Mouse (Mus musculus) spleen, embryonic (tissue): ENCODE measurements around the gene Ctnna2.

Experiments
- CTCF ChIA-PET: fragments of 350-600 bp; sonication (Branson Sonifier 250); formaldehyde crosslinking; loops from one replicate; lab custom pipeline; 2022; lab: Charles Lee

The Ctnna2 gene

GRCm38 (mm10) chr6:77827526-77827925 is 152.0 kb downstream of the Ctnna2 start:
- CTCF ChIA-PET, result no interaction called here

GRCm38 (mm10) chr6:77817116-77817515 is 162.4 kb downstream of the Ctnna2 start:
- CTCF ChIA-PET, result no interaction called here

DNA sequence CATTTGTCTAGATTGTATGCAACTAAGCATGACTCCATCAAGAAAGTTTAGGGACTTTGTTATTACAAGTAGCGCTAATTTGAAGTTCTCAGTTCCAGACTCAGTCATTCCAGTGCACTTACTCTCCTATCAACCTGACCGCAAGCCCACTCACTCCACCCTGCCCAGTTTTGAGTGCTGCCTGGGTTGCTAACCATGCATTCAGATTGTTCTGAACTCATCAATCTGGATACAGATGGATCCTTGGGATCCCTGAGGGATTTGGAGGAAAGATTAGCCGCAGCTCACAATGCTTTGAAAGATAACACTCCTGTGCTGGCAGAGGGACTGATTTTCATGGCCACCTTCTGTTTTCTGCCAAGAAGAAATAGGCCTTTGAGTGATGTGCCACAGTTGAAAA is 168.5 kb downstream of the Ctnna2 start:
- CTCF ChIA-PET, result no interaction called here

DNA sequence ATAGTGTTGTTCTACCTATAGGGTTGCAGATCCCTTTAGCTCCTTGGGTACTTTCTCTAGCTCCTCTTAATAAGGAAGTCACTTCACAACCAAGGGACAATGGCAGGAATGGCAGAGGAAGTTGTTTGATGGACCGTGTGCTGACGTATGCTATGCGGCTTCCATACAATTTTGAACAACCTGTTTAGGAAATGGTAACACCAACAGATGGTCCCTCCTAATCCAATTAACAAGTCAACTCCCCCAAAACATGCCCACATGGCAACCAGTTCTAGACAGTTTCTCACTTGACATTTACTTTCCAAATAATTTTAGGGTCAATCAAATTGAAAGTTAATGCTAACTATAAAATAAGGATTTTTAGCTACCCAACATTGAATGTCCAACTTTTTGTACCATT is 176.9 kb downstream of the Ctnna2 start:
- CTCF ChIA-PET, result no interaction called here

DNA sequence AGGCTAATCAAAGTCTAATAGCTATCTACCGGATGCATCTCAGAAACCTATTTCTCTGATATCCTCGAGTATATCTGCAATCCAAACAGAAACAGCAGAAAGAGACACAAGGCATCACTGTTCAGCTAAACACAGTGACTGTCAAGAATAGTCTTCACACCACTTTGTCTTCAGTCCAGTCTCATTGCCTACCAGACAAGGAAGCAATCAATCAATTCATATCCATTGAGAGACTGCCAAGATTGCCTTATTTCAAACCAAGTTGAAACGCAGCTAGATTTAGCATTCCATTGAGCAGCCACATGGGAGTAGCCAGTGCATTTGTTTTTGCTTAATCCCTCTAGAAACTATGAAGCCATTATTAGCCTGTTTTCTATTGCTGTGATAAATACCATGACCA is 196.2 kb downstream of the Ctnna2 start:
- CTCF ChIA-PET, result no interaction called here

DNA sequence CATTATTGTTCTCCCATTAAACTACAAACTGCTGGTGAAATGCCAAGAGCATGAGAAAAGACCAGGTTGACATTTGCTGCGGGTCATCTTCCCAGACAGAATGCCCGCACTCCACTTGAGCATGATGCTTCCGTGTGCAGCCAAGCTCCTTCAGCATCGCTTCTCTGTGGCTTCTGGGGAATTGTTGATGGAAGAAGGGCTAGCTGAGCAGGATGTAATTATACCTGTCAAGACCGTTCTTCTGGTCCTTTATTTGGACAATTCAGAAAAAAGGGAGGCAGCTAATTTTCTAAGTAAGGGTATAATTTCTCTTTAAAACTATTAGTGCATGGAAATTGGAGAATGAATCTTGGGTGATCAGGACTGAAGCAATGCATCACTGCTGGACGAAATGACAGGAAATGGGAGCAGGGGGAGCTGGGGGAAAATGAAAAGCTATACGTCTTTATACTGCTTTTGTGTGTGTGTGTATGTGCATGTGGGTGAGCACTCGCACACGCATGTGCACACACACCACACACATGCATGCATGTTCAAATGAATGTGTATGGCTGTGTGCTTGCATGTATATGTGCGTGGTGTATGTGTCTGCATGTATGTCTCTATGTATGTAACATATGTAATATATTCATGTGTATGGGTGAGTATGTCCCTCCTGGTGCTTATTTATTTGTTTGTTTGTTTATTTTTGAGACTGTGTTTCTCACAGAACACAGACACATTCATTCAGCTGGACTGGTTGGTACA is 211.0 kb downstream of the Ctnna2 start:
- CTCF ChIA-PET, result no interaction called here

DNA sequence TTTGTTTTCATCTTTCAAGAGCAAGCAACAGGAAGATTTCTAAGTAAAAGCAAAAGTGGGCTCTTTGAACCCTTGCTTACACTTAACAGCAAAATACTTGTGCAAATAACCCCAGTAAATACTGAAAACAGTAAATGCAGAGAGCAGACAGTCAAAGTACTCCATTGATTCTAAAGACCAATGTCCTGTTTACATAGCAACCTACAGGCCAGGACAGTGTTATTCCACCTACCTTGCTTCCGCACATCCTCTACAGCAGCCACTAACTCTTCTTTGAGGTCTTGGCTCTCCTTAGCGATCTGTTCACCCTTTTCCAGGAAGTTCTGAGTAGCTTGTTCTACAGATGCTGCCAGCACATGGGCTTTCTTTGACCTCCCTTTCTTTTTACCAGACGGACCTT is 221.3 kb downstream of the Ctnna2 start:
- CTCF ChIA-PET, result no interaction called here

GRCm38 (mm10) chr6:77745426-77745825 is 234.1 kb downstream of the Ctnna2 start:
- CTCF ChIA-PET, result no interaction called here

DNA sequence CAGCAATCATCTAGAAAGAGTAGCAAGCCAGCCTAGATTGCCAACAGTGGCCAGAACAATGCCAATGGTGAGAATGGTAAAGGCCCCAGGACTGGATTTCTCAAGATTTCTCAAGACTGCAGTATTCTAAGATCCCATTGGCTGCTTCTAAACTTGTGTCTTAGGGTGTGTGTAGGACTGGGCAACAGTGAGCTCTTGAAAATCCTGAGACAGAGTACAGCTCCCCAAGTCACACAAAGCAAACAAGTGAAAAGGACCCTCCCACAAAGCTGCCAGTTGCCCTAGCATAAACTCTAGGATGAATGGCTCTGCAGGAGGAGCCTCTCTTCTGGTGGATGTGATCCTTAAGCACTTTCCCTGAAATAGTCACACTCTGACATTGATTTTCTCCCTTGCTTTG is 235.8 kb downstream of the Ctnna2 start:
- CTCF ChIA-PET, result no interaction called here

DNA sequence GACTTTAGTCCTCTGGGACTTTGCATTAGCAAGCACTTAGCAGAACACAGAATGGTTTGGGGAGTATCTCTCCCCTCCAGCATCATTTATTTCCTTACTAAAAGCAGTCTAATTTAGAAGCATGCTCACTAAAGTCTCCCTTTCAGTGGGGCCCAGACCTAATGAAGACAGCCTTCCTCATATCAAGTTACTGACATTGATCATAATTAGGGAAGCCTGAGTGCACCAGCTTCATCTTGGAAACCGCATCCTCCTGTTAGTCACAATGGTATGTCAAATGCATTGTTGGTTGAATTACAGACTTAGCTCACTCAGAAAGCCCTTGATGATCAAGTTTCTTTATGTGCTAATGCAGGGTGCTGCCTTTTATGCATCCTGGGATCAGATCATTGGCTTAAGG is 236.5 kb downstream of the Ctnna2 start:
- CTCF ChIA-PET, result no interaction called here

DNA sequence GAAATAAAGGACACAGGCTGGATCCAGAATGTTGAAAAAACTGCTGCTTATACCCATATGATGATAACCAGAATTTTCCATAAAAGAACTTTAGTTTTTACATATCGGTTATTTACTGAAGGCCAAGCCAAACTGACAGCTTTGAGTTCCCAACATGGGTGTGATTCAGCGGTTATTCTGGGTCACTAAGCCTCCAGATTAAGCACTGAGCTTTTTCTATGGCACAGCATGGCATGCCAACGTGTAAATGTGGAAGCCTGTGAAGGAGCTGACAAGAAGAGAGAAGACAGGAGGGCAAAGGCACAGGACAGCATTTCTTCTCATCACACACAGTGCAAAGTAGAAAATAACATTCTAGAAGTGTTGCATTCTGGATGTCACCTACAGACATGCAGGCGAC is 240.9 kb downstream of the Ctnna2 start:
- CTCF ChIA-PET, result no interaction called here

DNA sequence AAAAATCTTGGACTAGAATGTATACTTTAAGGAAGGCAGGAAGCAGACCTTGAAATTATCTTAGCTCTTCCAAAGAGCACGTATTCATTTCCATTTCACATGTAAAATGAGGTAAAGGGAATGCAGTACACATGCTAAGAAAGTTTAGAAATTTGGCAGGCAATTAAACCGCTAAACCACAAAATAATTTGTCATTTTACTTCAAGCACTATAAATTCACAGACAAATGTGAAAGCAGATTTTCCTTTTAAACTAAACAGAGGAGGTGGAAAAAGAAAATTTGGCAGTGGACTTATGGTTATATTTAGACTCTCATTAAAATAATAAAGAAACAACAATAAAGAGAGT is 254.6 kb downstream of the Ctnna2 start:
- CTCF ChIA-PET, result no interaction called here

DNA sequence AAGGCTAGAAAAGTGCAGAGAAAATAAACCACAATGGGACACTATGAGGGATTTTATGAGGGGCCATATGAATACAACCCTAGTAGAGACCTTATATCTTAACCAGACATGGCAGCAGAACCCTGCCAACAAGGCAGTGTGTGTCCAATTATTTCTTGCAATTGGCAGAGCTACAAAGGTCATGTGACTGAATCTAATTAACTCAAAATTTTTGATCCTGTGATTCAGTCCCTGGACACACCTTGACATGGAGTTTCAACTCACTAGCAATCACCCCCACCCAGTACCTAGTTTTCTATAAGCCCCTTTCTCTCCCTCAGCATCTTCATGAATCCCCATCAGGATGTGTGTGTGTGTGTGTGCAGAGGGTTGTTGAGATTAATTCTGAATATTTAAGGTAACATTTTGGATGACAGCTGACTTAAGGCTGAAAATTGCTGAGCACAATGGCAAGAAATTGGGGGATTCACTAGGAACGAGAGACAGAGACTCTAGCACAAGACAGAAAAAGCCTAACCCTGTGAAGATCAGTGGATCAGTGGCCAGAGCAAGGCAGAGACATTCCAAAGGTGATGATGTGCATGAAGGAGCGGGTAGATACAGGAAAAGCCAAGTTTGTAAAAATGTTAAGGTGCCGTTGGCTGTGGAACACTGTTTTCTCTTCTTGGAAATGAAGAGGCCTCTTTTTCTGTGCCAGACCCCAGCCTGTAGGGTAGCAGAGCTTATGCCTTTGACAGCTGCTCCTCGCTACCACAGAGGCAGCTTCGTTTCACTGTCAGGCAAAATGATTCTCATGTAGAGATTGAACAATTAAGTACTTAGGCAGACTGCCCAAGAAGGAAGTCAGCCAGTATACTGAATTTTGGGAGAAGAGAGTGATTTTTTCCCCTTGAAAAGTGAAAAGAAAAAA is 255.2 kb downstream of the Ctnna2 start:
- CTCF ChIA-PET, result no interaction called here

DNA sequence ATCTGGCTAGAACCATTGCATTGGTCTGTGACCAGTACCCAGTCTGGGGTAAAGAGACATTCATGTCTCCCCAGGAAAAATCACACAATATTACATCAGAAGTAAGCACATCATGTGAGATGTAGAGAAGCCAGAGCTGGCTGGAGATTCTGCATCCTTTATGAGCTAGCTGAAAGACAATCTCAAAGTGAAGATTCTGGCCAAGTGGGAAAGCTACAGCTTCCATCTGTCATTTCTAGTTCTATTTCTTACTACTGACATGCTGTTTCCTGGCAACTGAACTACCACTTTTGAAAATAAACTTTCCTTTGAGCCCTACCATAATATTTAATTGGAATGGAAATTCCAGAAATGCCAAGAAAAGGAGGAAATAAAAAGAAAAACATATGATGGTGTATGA is 285.4 kb downstream of the Ctnna2 start:
- CTCF ChIA-PET, result no interaction called here

- CTCF ChIA-PET, result no interaction called here
Observed at GRCm38 (mm10) chr6:77687173-77687572, 292.3 kb downstream of the Ctnna2 start.

- CTCF ChIA-PET, result no interaction called here
Observed at GRCm38 (mm10) chr6:77650127-77650526, 329.4 kb downstream of the Ctnna2 start.

DNA sequence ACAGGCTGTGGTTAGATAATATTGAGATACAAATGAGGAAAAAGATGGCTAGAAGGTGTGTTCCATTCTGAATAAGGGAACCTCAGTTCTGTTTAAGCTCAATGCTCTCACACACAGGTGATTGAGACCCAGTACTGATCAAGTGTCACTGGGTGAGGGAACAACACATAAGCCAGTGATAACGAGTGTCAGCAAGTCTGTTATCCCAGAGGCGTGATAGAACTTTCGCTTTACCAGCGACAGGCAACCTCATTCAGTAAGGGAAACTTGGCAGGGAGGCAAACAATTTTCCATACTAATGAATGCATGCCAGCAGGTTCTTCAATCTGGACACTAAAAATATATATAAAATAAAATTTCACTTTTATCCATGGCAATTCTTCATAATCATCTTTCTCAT is 334.9 kb downstream of the Ctnna2 start:
- CTCF ChIA-PET, result no interaction called here

DNA sequence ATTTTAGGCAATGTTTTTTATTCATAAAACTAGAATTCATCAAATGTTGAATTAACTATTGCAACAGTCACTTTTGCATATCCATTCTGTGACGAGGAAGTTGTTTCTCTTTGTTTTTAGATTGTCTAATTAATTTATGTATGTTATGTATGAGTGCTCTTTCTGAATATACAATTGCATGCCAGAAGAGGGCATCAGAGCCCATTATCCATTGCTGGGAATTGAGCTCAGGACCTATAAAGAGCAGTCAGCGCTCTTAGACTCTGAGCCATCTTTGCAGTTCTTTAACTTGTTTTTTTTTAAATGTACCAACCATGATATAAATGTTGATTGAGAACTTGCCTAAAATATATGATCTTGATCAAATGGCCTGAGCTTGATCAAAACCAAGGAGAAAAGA is 340.7 kb downstream of the Ctnna2 start:
- CTCF ChIA-PET, result no interaction called here

DNA sequence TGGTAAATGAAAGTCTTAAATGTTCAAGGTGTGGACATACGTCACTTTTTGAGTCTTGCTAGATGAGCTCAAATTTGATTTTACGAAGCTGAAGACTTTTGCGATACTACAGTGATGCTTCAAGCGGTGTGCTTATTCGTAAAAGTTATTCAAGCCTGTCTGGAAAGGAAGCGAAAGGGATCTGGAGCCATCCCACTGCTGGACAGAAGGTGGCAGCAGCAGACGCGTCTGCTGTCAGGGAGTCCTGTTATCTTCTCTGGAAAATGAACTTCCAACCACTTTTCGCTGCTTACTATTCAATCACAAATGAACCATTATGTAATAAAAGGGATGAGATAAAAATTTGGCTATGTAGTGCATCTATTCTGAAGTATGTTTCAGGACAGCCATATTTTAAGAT is 345.5 kb downstream of the Ctnna2 start:
- CTCF ChIA-PET, result no interaction called here

DNA sequence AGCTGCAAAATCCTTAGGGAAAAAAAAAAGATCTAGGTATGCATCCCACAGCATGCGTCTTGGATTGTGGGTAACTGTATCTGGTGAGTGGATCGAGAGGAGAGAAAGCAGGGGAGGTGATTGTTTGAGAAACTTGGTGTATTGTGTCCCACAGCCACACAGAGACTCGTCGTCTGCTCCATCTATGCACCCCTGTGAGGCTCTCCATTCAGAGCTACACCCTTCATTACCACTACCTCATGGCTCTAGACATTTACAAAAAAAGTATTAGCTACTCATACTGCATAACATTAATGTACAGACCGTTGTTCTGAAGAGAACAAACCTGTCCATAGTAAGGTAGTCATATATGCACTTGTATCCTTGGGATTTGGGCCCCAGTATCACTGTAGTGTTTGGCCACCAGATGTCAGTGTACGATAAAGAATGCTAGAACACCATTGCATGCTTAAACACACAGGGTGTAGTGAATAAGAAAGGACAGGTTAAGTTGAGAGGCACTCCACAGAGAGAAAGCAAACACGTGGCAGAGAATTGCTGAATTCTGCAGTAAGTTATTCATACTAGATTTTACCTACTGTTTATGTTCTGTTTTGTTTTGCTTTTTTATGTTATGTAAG is 350.8 kb downstream of the Ctnna2 start:
- CTCF ChIA-PET, result no interaction called here

GRCm38 (mm10) chr6:77604642-77605392 is 374.7 kb downstream of the Ctnna2 start:
- CTCF ChIA-PET, result no interaction called here

DNA sequence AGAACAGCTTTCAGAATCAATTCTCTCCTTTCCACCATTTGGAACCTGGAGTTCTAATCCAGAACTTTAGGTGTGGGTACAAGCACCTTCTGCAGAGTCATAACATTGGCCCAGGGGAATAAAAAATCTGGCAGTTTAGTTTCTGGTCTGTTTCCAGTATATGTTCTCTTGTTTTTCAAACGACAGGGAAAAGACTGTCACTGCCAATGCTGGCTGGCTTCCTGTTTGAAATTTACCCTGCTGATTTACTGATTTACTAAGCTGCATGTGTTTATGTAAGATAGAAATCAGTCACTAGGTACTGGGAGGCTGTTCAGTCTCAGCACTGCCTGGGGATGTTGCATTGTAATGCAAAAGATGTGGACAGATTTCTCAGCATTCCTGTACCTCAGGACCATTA is 375.6 kb downstream of the Ctnna2 start:
- CTCF ChIA-PET, result no interaction called here
